Mouse (Mus musculus) hindbrain, postnatal 0 days (tissue): ENCODE results near the gene Tspan2. TPM values are rescaled to one million over a fixed set of nuclear protein-coding genes. Genes with fewer than 3 reads are reported as not detected.

Experiments
- ATAC-seq: fragments of 200-750 bp; cut with Nextera tagmentation; 2 replicates; pipeline ENCODE4 v1.8.0; 2017; ENCODE audit warnings: mild to moderate bottlenecking, moderate TSS enrichment, moderate library complexity
- DNase-seq: peaks from one replicate; pipeline ENCODE4 v3.0.0-alpha.2; 2015; ENCODE audit warnings: low spot score
- H3K27ac ChIP-seq: fragments of 300-500 bp; sonication (generic); 2 replicates; pipeline ENCODE4 v1.5.1; 2014; ENCODE audit warnings: mild to moderate bottlenecking
- H3K27me3 ChIP-seq: fragments of 300-500 bp; sonication (generic); 2 replicates; pipeline ENCODE4 v1.6.1; 2014; ENCODE audit warnings: low read length, mixed read lengths; ENCODE audit not compliant: insufficient read depth
- H3K36me3 ChIP-seq: fragments of 300-500 bp; sonication (generic); 2 replicates; pipeline ENCODE4 v1.6.1; 2014; ENCODE audit warnings: low read length, mixed read lengths; ENCODE audit not compliant: insufficient read depth
- H3K4me1 ChIP-seq: fragments of 300-500 bp; sonication (generic); 2 replicates; pipeline ENCODE4 v1.6.1; 2014; ENCODE audit warnings: antibody characterized with exemption, low read length, mixed read lengths; ENCODE audit not compliant: insufficient read depth
- H3K4me2 ChIP-seq: fragments of 300-500 bp; sonication (generic); 2 replicates; pipeline ENCODE4 v1.6.1; 2014; ENCODE audit warnings: low read depth, mild to moderate bottlenecking, low read length, moderate library complexity, mixed read lengths
- H3K4me3 ChIP-seq: fragments of 300-500 bp; sonication (generic); 2 replicates; pipeline ENCODE4 v1.5.1; 2014; ENCODE audit warnings: low read length
- H3K9ac ChIP-seq: fragments of 300-500 bp; sonication (generic); replicated peaks from 2 replicates; pipeline ENCODE4 v1.6.1; 2014; ENCODE audit warnings: mild to moderate bottlenecking, low read length, moderate library complexity, mixed read lengths
- H3K9me3 ChIP-seq: fragments of 300-500 bp; sonication (generic); 2 replicates; pipeline ENCODE4 v1.6.1; 2016; ENCODE audit warnings: low read length, mixed read lengths
- CTCF ChIP-seq: IDR thresholded peaks from 2 replicates; pipeline ENCODE4 v1.5.1; 2016; ENCODE audit warnings: antibody characterized with exemption, control low read depth, low read depth
- WGBS: fragments of 180-500 bp; shearing (Covaris S2); extraction: QIAGEN DNeasy Blood & Tissue Kit; methylation state at CpG from one replicate; pipeline ENCODE4 v1.1.7; 2014; 5-methylcytosine and 5-hydroxymethylcytosine counted together
- polyA plus RNA-seq: library from polyadenylated mRNA; unstranded; fragments of >200 nt; fragmentation: Nextera tagmentation; extraction: Ambion mirVana; gene quantifications from 2 replicates; pipeline ENCODE4 v1.2.1, GENCODE M21; 2015
- total RNA-seq: library from RNA; depleted of rRNA; stranded (reverse); fragments of >200 nt; gene quantifications from 2 replicates; pipeline ENCODE4 v1.2.3, GENCODE M21; 2014; rRNA removed

Tspan2 gene
- total and polyA plus RNA-seq, 2 experiments from 2014 or later: 20.0 to 20.3 TPM

DNA sequence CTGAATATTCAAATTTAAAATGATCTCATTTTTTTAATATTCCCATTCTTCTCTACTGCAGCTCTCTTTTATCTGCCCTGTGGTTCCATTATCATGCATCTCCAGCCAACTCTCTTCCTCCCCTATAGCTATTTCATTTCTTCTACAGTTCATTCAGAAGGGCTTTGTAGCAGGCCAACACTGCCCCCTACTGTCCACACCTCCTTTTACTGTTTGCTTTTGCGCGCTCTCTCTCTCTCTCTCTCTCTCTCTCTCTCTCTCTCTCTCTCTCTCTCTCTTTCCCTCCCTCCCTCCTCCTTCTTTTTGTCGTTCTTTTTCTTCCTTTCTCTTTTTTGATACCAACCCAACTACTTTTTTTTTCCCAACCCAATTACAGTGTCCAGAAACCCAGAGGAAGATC, 69.6 kb downstream of the Tspan2 start:
- peak; percentile 82 for TF ChIP-seq CTCF
- no peak overlapping the region for H3K9ac ChIP-seq
- H3K27me3 ChIP-seq: no peaks in the 10 kb centered on the region
- DNase-seq: peak; percentile 84
- no peak for ATAC-seq
- 9% methylated on average over 3 of the region's 3 CpGs for WGBS
- H3K36me3 ChIP-seq: no peaks in the 10 kb centered on the region
- H3K4me1 ChIP-seq: no peaks in the 10 kb centered on the region
- H3K4me3 ChIP-seq: no peak overlapping the region
- H3K27ac ChIP-seq: no peak overlapping the region
- H3K9me3 ChIP-seq: no peaks in the 10 kb centered on the region
- no peak overlapping the region for H3K4me2 ChIP-seq

- Histone ChIP-seq H3K27me3 (no peaks in the 10 kb centered on the region), H3K9ac (no peak overlapping the region), H3K27ac (no peak overlapping the region), H3K4me3 (no peak overlapping the region), H3K9me3 (no peaks in the 10 kb centered on the region), H3K36me3 (no peaks in the 10 kb centered on the region), H3K4me2 (no peak overlapping the region), H3K4me1 (no peaks in the 10 kb centered on the region)
- peak; percentile 26 for DNase-seq
- peak; percentile 53 for TF ChIP-seq CTCF
- no peak for ATAC-seq
- whole genome bisulfite sequencing: 35% methylated on average over 1 of the region's 1 CpGs
These were observed 108.1 kb downstream of the Tspan2 start for GRCm38 (mm10) chr3:102842386-102842785.

GRCm38 (mm10) chr3:102848661-102849060, 114.3 kb downstream of the Tspan2 start:
- ATAC-seq: no peak

More at GRCm38 (mm10) chr3:102848661-102849060, 114.3 kb downstream of the Tspan2 start:
- no peak for DNase-seq
- TF ChIP-seq CTCF: no peak
- Histone ChIP-seq H3K9ac (no peak overlapping the region), H3K9me3 (no peaks in the 10 kb centered on the region), H3K27me3 (no peaks in the 10 kb centered on the region), H3K4me1 (no peaks in the 10 kb centered on the region), H3K36me3 (no peaks in the 10 kb centered on the region), H3K4me3 (no peak overlapping the region), H3K27ac (no peak overlapping the region), H3K4me2 (no peak overlapping the region)

Other genes with a start within 250 kb of the Tspan2 start
- not detected in 2 replicates for gene Tshb, start 48.2 kb downstream of the Tspan2 start, total RNA-seq
- gene Tshb, start 48.2 kb downstream of the Tspan2 start, polyA plus RNA-seq: 0.39 and 0.71 TPM in 2 replicates
- gene Sycp1, start 201.6 kb downstream of the Tspan2 start, total RNA-seq: not detected in 2 replicates
- gene Sycp1, start 201.6 kb downstream of the Tspan2 start, polyA plus RNA-seq: 0.08 TPM in 1 of 2 replicates, not detected in the other
- not detected in 2 replicates for gene Nr1h5, start 229.6 kb downstream of the Tspan2 start, total RNA-seq
- gene Nr1h5, start 229.6 kb downstream of the Tspan2 start, polyA plus RNA-seq: not detected in 2 replicates